Mouse (Mus musculus): ENCODE results near the gene Mbd3l2. TPM values are rescaled to one million over a fixed set of nuclear protein-coding genes. Genes with fewer than 3 reads are reported as not detected.

Mbd3l2 gene
- polyA plus RNA-seq, 1 experiment from 2014 or later: not detected

Small RNA genes lying within 50 kb of the gene (microRNA-seq; reads per million reads assigned to microRNA genes)
- gene Gm22854: not detected

Other genes starting within 250 kb of the Mbd3l2 start
- gene Chordc1, start 138.5 kb upstream of the Mbd3l2 start, polyA plus RNA-seq (2015; fragmentation: Nextera tagmentation; extraction: Ambion mirVana): 138 and 142 TPM in 2 replicates
- gene Naalad2, start 27.7 kb upstream of the Mbd3l2 start, polyA plus RNA-seq (2015; fragmentation: Nextera tagmentation; extraction: Ambion mirVana): 1.5 and 2.7 TPM in 2 replicates
- not detected in 2 replicates for gene Ubtfl1, start 26.2 kb upstream of the Mbd3l2 start, polyA plus RNA-seq (2015; fragmentation: Nextera tagmentation; extraction: Ambion mirVana)
- gene Zfp558, start 47.6 kb downstream of the Mbd3l2 start, polyA plus RNA-seq (2015; fragmentation: Nextera tagmentation; extraction: Ambion mirVana): 31.7 and 36.2 TPM in 2 replicates
- not detected in 2 replicates for gene Mbd3l1, start 47.7 kb downstream of the Mbd3l2 start, polyA plus RNA-seq (2015; fragmentation: Nextera tagmentation; extraction: Ambion mirVana)
- not detected in 2 replicates for gene Muc16, start 243.9 kb downstream of the Mbd3l2 start, polyA plus RNA-seq (2015; fragmentation: Nextera tagmentation; extraction: Ambion mirVana)